Mouse (Mus musculus): ENCODE data around the gene Nr2c1. TPM values are rescaled to one million over a fixed set of nuclear protein-coding genes. Genes with fewer than 3 reads are reported as not detected.
A peak's percentile ranks its signal among the peaks of the same experiment; 100 is the strongest.

The Nr2c1 gene
- total RNA-seq (2014; fragmentation: Nextera tagmentation), result 12.2 and 12.6 TPM in 2 replicates
- 4.8 and 5.1 TPM in 2 replicates for total RNA-seq (2017)
- polyA plus RNA-seq (2012), result 0.80 and 1.1 TPM in 2 replicates

- Histone ChIP-seq H3K27me3 (ENCODE audit: insufficient read depth, low read length) (no peaks in the 10 kb centered on the region), H3K4me1 (ENCODE audit: insufficient read depth, low read depth, low read length) (peaks cover 22% of the 10 kb centered on the region), H3K36me3 (replicated peaks) (peaks cover 23% of the 10 kb centered on the region), H3K9me3 (replicated peaks) (no peaks in the 10 kb centered on the region), H3K4me3 (ENCODE audit: low read depth, low read length) (peak within 1 kb of the TSS; percentile 85)
- DNase-seq (ENCODE audit: low spot score), result peak; percentile 52
- TF ChIP-seq POLR2AphosphoS5 (IDR thresholded peaks at IDR 0.05; ENCODE audit: insufficient replicate concordance, low read depth, low read length) (no peak), GATA1 (IDR thresholded peaks at IDR 0.05; ENCODE audit: borderline replicate concordance, low read length) (no peak), GATA2 (IDR thresholded peaks at IDR 0.05; ENCODE audit: borderline replicate concordance, low read depth, low read length) (no peak), TAL1 (conservative IDR thresholded peaks at IDR 0.05; ENCODE audit: low read depth, low read length) (no peak), CTCF (IDR thresholded peaks at IDR 0.05; ENCODE audit: low read depth, low read length) (no peak)
- ATAC-seq (ENCODE audit: extremely low read depth, insufficient number of reproducible peaks, low FRiP score, poor library complexity, severe bottlenecking), result peak; percentile 71
These were observed at the start of gene Nr2c1 for GRCm38 (mm10) chr10:94147756-94148531. Nr2c1 (plus strand) TSS chr10:94148023.

DNA sequence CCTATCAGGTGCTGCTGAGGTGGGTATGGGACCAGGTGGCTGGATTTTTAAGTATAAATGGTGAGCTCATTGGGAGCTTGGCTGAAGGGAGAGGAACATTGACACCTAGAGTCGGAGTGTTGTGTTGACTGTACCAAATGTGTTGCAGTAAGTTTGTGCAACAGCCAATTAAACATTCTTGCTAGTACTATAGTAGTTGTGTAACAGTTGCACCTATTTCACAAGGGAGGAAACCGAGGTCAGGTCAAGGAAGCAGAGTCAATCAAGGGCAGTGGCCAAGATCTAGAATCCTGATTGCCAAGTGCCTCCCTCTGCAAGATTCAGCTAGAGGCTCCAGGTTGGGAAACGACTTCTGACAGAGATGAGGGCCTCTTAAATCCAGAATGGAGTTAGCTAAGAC is 49.7 kb upstream of the Nr2c1 start:
- no peak for ATAC-seq (ENCODE audit: extremely low read depth, insufficient number of reproducible peaks, low FRiP score, poor library complexity, severe bottlenecking)
- Histone ChIP-seq H3K4me1 (ENCODE audit: insufficient read depth, low read depth, low read length) (peaks cover 18% of the 10 kb centered on the region), H3K9me3 (replicated peaks) (no peaks in the 10 kb centered on the region), H3K4me3 (ENCODE audit: low read depth, low read length) (no peak overlapping the region), H3K36me3 (replicated peaks) (peaks cover 64% of the 10 kb centered on the region), H3K27me3 (ENCODE audit: insufficient read depth, low read length) (no peaks in the 10 kb centered on the region)
- no peak for TF ChIP-seq GATA1 (IDR thresholded peaks at IDR 0.05; ENCODE audit: borderline replicate concordance, low read length)
- no peak for TF ChIP-seq TAL1 (conservative IDR thresholded peaks at IDR 0.05; ENCODE audit: low read depth, low read length)
- no peak for TF ChIP-seq GATA2 (IDR thresholded peaks at IDR 0.05; ENCODE audit: borderline replicate concordance, low read depth, low read length)
- no peak for TF ChIP-seq POLR2AphosphoS5 (IDR thresholded peaks at IDR 0.05; ENCODE audit: insufficient replicate concordance, low read depth, low read length)
- TF ChIP-seq CTCF (IDR thresholded peaks at IDR 0.05; ENCODE audit: low read depth, low read length), result no peak
- DNase-seq (ENCODE audit: low spot score), result no peak

GRCm38 (mm10) chr10:94105498-94105897 is 42.3 kb upstream of the Nr2c1 start:
- no peaks in the 10 kb centered on the region for H3K9me3 ChIP-seq (replicated peaks)
- ATAC-seq (ENCODE audit: extremely low read depth, insufficient number of reproducible peaks, low FRiP score, poor library complexity, severe bottlenecking) (no peak), DNase-seq (ENCODE audit: low spot score) (no peak)
- TF ChIP-seq GATA1 (IDR thresholded peaks at IDR 0.05; ENCODE audit: borderline replicate concordance, low read length) (no peak), TAL1 (conservative IDR thresholded peaks at IDR 0.05; ENCODE audit: low read depth, low read length) (no peak), CTCF (IDR thresholded peaks at IDR 0.05; ENCODE audit: low read depth, low read length) (no peak), GATA2 (IDR thresholded peaks at IDR 0.05; ENCODE audit: borderline replicate concordance, low read depth, low read length) (no peak), POLR2AphosphoS5 (IDR thresholded peaks at IDR 0.05; ENCODE audit: insufficient replicate concordance, low read depth, low read length) (no peak)
- no peaks in the 10 kb centered on the region for H3K27me3 ChIP-seq (ENCODE audit: insufficient read depth, low read length)
- peaks cover 70% of the 10 kb centered on the region for H3K36me3 ChIP-seq (replicated peaks)
- no peak overlapping the region for H3K4me3 ChIP-seq (ENCODE audit: low read depth, low read length)
- no peaks in the 10 kb centered on the region for H3K4me1 ChIP-seq (ENCODE audit: insufficient read depth, low read depth, low read length)

GRCm38 (mm10) chr10:94107168-94107567 is 40.7 kb upstream of the Nr2c1 start:
- ATAC-seq (ENCODE audit: extremely low read depth, insufficient number of reproducible peaks, low FRiP score, poor library complexity, severe bottlenecking) (no peak), DNase-seq (ENCODE audit: low spot score) (no peak)
- no peak for TF ChIP-seq GATA1 (IDR thresholded peaks at IDR 0.05; ENCODE audit: borderline replicate concordance, low read length)
- no peak for TF ChIP-seq GATA2 (IDR thresholded peaks at IDR 0.05; ENCODE audit: borderline replicate concordance, low read depth, low read length)
- TF ChIP-seq POLR2AphosphoS5 (IDR thresholded peaks at IDR 0.05; ENCODE audit: insufficient replicate concordance, low read depth, low read length), result no peak
- TF ChIP-seq CTCF (IDR thresholded peaks at IDR 0.05; ENCODE audit: low read depth, low read length), result no peak
- TF ChIP-seq TAL1 (conservative IDR thresholded peaks at IDR 0.05; ENCODE audit: low read depth, low read length), result no peak
- H3K9me3 ChIP-seq (replicated peaks), result no peaks in the 10 kb centered on the region
- no peak overlapping the region for H3K4me3 ChIP-seq (ENCODE audit: low read depth, low read length)
- peaks cover 72% of the 10 kb centered on the region for H3K36me3 ChIP-seq (replicated peaks)
- no peaks in the 10 kb centered on the region for H3K27me3 ChIP-seq (ENCODE audit: insufficient read depth, low read length)
- no peaks in the 10 kb centered on the region for H3K4me1 ChIP-seq (ENCODE audit: insufficient read depth, low read depth, low read length)

- no peak for ATAC-seq (ENCODE audit: extremely low read depth, insufficient number of reproducible peaks, low FRiP score, poor library complexity, severe bottlenecking)
These were observed 40.2 kb upstream of the Nr2c1 start for GRCm38 (mm10) chr10:94107607-94108006.

DNA sequence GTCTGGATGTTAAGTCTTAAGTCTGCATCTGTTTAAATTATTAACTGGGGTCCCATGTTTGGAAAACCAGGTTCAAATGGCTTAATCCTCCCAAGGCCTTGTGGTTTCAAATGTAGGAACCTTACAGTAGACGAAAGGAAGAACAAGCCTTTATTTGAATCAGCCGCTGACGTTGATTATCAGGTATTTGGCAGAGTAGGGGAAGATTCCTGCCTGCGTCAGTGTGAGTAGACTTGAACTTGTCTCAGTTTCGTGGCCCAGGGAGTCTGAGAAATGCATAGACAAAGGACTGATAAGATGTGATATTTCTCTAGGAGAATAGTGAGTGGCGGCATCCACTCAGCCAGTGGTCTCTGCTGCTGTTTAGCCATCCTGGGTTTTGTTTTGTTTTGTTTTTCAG is 39.0 kb upstream of the Nr2c1 start:
- TF ChIP-seq GATA2 (IDR thresholded peaks at IDR 0.05; ENCODE audit: borderline replicate concordance, low read depth, low read length) (no peak), TAL1 (conservative IDR thresholded peaks at IDR 0.05; ENCODE audit: low read depth, low read length) (no peak), CTCF (IDR thresholded peaks at IDR 0.05; ENCODE audit: low read depth, low read length) (no peak), GATA1 (IDR thresholded peaks at IDR 0.05; ENCODE audit: borderline replicate concordance, low read length) (no peak), POLR2AphosphoS5 (IDR thresholded peaks at IDR 0.05; ENCODE audit: insufficient replicate concordance, low read depth, low read length) (no peak)
- Histone ChIP-seq H3K9me3 (replicated peaks) (no peaks in the 10 kb centered on the region), H3K27me3 (ENCODE audit: insufficient read depth, low read length) (no peaks in the 10 kb centered on the region), H3K36me3 (replicated peaks) (peaks cover 69% of the 10 kb centered on the region), H3K4me1 (ENCODE audit: insufficient read depth, low read depth, low read length) (no peaks in the 10 kb centered on the region), H3K4me3 (ENCODE audit: low read depth, low read length) (no peak overlapping the region)
- ATAC-seq (ENCODE audit: extremely low read depth, insufficient number of reproducible peaks, low FRiP score, poor library complexity, severe bottlenecking) (no peak), DNase-seq (ENCODE audit: low spot score) (no peak)

More at GRCm38 (mm10) chr10:94107607-94108006, 40.2 kb upstream of the Nr2c1 start:
- no peaks in the 10 kb centered on the region for H3K9me3 ChIP-seq (replicated peaks)
- H3K4me1 ChIP-seq (ENCODE audit: insufficient read depth, low read depth, low read length), result no peaks in the 10 kb centered on the region
- DNase-seq (ENCODE audit: low spot score), result no peak
- peaks cover 74% of the 10 kb centered on the region for H3K36me3 ChIP-seq (replicated peaks)
- no peak overlapping the region for H3K4me3 ChIP-seq (ENCODE audit: low read depth, low read length)
- no peaks in the 10 kb centered on the region for H3K27me3 ChIP-seq (ENCODE audit: insufficient read depth, low read length)
- TF ChIP-seq GATA2 (IDR thresholded peaks at IDR 0.05; ENCODE audit: borderline replicate concordance, low read depth, low read length) (no peak), CTCF (IDR thresholded peaks at IDR 0.05; ENCODE audit: low read depth, low read length) (no peak), GATA1 (IDR thresholded peaks at IDR 0.05; ENCODE audit: borderline replicate concordance, low read length) (no peak), TAL1 (conservative IDR thresholded peaks at IDR 0.05; ENCODE audit: low read depth, low read length) (no peak), POLR2AphosphoS5 (IDR thresholded peaks at IDR 0.05; ENCODE audit: insufficient replicate concordance, low read depth, low read length) (no peak)

Data from G1E (cell line).